Mouse (Mus musculus) T-helper 2 cell (primary cell): ENCODE data around the gene Fzr1.

Source experiments
- in situ Hi-C: fragments of 300-600 bp; cut with MboI, MseI; formaldehyde crosslinking; loops from one replicate; pipeline ENCODE4 v1.15.1; 2025; ENCODE audit warnings: high pct_unique_total_duplicates

Gene Fzr1

GRCm38 (mm10) chr10:81377793-81378552 is at the start of gene Fzr1:
Gene Fzr1 (minus strand): TSS chr10:81378516.
- in situ Hi-C loops = no loop called here

DNA sequence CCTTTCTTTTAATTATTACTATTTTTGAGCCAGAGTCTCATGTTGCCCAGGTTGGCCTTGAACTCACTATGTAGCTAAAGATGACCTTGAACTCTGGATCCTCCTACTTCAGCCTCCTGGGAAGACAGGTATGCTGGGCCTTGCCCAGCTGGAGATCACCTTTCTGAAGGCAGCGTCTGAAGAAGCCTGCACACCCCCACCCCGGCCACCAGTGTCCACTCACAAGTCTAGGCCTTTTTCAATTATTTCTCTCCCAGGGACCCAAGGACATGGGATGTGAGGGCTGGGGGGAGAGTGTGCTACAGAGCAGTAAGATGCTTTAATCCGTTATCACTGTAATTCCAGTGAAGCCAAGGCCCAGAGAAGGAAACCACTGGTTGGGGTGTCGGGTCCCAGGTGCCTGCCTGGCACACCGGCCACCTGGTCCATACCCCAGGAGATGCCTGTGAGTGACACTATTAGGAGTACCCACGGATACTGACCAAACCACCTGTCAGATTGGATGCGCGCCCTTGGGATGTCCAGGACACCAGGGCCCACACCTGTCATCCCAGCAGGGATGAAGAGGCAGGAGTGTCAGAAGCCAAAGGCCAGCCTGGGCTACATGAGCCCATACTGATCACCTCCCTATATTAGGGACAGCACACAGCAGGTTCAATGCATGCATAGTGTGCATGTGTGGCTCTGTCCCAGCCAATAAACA is 49.6 kb upstream of the Fzr1 start:
- in situ Hi-C loops = no loop called here

DNA sequence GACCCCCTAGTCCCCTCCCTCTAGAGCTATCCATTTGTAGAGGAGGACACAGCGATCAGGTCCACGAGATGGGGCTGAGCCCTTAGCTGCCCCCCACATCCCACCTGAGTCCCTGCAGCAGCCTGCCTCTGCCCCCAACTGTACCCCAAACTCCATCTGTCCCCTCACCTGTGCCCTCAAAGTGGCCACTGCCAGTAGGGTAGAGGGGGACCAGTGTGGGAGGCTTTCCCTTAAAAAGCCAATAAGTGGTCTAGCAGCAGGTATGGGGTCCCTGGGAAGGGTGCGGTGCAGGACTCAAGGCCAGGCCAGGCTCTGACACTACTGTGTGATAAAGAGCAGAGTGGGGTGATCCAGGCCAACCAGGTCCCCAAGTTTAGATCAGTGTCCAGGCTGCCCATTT is 49.0 kb upstream of the Fzr1 start:
- in situ Hi-C loops = no loop called here

- in situ Hi-C loops = no loop called here
Measured at GRCm38 (mm10) chr10:81426897-81427296, 48.6 kb upstream of the Fzr1 start.

- in situ Hi-C loops = no loop called here
Measured at GRCm38 (mm10) chr10:81426081-81426671, 47.9 kb upstream of the Fzr1 start.

GRCm38 (mm10) chr10:81425236-81425850 is 47.0 kb upstream of the Fzr1 start:
- in situ Hi-C loops = no loop called here

- in situ Hi-C loops = no loop called here
Measured at GRCm38 (mm10) chr10:81424246-81425051, 46.1 kb upstream of the Fzr1 start.

- in situ Hi-C loops = no loop called here
Measured at GRCm38 (mm10) chr10:81423476-81424245, 45.3 kb upstream of the Fzr1 start.

GRCm38 (mm10) chr10:81422661-81423217 is 44.4 kb upstream of the Fzr1 start:
- in situ Hi-C loops = no loop called here

DNA sequence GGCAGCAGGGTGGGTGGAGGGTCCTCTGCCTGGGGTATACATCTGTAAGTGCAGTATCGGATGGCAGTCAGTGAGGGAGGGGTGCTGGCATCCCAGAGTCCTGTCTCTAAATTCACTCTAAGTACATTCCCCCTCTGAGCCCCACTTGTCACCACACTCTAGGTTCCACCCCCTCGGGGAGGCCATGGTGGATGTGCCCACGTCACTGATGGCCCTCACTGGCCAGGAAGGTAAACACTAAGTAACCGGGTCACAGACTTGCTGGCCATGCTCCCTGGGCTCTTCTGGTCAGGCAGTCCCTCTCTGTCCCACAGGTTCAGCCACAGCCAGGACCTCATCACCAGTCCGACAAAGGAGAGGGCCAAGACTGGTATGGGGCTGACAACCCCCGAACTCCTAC is 43.9 kb upstream of the Fzr1 start:
- in situ Hi-C loops = no loop called here

DNA sequence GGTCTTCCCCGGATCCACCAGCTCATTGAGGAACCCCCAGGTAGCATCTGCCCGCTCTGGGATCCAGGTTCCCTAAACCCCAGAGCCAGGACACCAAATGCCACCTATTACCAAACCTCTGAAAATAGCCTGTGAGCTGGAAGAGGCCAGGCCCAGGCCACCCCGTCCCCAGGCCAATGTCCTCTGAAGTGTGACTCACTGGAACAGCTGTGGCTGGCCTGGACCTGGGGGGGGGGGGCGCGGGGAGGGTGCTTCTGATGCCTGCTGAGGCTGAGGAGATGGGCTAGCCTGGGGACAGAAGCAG is 43.4 kb upstream of the Fzr1 start:
- in situ Hi-C loops = no loop called here

GRCm38 (mm10) chr10:81421041-81421796 is 42.9 kb upstream of the Fzr1 start:
- in situ Hi-C loops = no loop called here

GRCm38 (mm10) chr10:81420191-81420767 is 42.0 kb upstream of the Fzr1 start:
- in situ Hi-C loops = no loop called here

DNA sequence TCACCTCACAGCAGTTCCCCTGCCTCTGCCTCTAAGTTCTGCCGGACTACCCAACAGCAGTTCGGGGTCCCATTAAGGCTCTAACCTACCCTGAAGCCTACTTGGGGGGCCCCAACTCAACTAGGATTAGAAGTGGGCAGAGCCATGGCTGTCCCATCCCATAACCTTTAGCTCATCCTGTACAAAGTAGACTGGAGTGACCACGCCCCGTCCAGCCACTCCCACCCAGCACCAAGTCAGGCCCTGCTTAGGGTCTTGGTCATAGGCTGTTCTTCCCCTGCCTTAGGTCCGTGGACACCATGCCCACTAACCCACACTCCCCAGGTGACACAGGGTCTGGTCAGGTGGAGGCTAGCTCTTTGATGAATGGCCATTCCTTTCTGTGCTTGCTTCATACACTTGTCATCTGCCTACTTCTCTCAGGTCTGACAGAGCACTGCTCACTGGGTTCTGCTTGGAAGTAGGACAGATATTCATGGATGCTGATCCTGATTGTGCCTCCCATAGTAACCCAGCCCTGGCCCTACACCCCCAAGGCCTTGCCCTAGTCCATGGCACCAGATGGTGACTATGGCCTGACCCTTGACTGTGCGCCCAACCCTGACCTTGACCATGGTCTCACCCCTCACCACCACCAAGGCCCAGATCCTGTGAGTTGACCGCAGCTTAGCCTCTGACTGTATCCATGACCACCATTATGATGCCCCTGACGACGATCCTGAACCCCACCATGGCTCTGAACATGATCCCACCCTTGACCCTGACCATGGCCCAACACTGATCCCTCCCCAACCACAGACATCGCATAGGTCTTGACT is 41.0 kb upstream of the Fzr1 start:
- in situ Hi-C loops = loop anchor here (5.0 kb wide), 1 partner anchor 108 kb away; no protein-coding TSS in a partner anchor

GRCm38 (mm10) chr10:81418216-81419070 is 40.1 kb upstream of the Fzr1 start:
- in situ Hi-C loops = loop anchor here (5.0 kb wide), 1 partner anchor 109 kb away; no protein-coding TSS in a partner anchor

DNA sequence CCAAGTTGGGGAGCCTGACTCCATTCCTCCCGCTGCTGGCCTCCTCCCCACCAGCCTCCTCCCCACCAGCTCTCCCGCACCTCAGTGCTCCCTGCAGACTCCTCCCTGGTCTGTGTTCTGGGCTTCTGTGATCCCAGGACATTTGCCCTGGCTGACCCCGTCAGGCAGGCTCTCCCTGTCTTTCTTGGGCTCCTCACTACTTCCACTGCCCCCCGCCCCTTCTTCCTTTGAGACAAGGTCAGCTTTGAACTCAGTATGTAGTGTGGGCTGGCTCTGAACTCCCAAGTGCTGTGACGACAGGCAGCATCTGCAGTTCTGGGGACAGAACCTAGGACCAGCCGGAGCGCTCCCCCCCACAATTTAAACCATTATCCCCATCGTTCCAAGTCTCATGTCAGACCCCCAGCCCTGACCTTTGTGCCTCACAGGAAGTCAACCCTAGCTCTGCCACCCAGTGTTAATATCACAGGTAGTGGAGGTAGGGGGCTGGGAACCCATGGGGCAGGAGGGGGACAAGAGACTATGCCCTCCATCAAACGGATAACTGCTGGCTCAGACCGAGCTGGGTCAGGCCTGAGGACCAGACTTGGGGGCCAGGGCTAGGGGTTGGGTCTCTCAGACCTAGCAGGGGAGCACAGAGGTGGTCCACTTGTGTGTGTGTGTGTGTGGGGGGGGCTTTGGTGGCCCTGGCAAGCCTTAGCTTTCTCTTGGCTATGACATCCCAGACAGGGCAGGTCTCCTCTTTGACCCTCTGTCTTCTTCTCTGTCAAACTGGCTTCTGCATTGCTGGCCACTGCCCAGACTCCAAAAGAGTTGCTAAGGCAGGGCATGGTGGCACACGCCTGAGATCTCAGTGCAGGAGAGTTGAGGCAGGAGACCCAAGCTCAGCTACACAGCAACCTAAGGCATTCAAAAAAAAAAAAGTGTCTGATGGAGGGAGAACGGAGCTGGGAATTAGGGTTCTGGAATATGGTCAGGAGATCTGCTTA is 39.2 kb upstream of the Fzr1 start:
- in situ Hi-C loops = loop anchor here (5.0 kb wide), 1 partner anchor 110 kb away; no protein-coding TSS in a partner anchor
